Mouse (Mus musculus): Measurements from ENCODE around the gene Gm3435. TPM values are rescaled to one million over a fixed set of nuclear protein-coding genes. Genes with fewer than 3 reads are reported as not detected.
"Not testable (repeated sequence)": the region's sequence is repeated elsewhere in the genome, so short reads cannot be mapped to it uniquely, and the experiment has no call there.

The Gm3435 gene
- polyA plus RNA-seq, 1 experiment: 5.4 TPM

- not testable (repeated sequence) for H3K4me3 ChIP-seq (ENCODE audit: control insufficient read depth, low read depth, low read length); H3K27ac ChIP-seq (ENCODE audit: control insufficient read depth, insufficient read depth, low read depth, low read length); H3K27me3 ChIP-seq (ENCODE audit: control insufficient read depth, insufficient read depth, low read length); H3K36me3 ChIP-seq (ENCODE audit: control insufficient read depth, insufficient read depth, low read length); H3K4me1 ChIP-seq (ENCODE audit: control insufficient read depth, insufficient read depth, low read length)
These were observed 16.7 kb upstream of the Gm3435 start for GRCm38 (mm10) chr17:14993139-14993832.

GRCm38 (mm10) chr17:14994140-14994539 is 15.8 kb upstream of the Gm3435 start:
- not testable (repeated sequence) for H3K4me3 ChIP-seq (ENCODE audit: control insufficient read depth, low read depth, low read length); H3K27me3 ChIP-seq (ENCODE audit: control insufficient read depth, insufficient read depth, low read length)

DNA sequence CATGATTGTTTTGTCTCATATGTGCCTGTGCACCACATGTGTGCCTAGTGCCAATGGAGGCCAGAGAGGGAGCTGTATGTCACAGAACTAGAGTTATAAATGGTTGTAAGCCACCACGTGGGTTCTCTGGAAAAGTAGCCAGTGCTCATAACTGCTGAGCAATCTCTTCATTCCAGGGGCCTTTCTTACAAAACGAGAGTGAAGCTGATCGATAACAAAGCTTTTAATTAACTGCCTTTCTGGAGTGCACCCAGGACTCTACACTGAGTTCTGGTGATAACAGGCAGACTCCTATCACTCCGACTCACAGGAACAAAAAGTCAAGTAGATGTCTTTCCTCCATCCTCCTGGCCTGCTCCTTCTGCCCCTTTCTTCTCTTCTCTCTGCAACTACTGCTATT is 9.9 kb upstream of the Gm3435 start:
- H3K36me3 ChIP-seq (ENCODE audit: control insufficient read depth, insufficient read depth, low read length): not testable (repeated sequence)

More at GRCm38 (mm10) chr17:14994140-14994539, 15.8 kb upstream of the Gm3435 start:
- not testable (repeated sequence) for H3K27ac ChIP-seq (ENCODE audit: control insufficient read depth, insufficient read depth, low read depth, low read length); H3K4me1 ChIP-seq (ENCODE audit: control insufficient read depth, insufficient read depth, low read length); H3K36me3 ChIP-seq (ENCODE audit: control insufficient read depth, insufficient read depth, low read length)

DNA sequence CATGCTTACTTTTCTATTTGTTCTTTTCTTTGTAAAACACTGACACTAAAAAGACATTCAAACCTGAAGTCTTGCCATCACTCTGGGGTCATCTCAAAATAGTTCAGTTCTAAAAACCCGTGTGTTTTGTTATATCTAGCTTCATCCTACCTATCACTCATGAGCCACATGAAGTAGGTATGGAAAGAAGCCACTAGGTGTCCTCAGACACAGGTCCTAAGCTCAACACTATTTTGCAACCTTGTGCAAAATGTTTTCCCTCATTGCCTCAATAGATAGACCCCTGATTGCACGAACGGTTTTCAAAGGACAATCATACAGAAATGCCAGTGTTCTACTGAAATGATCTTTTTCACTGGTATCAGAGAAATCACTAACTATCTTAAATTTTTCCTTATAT is 888 bp upstream of the Gm3435 start:
- H3K36me3 ChIP-seq (ENCODE audit: control insufficient read depth, insufficient read depth, low read length); H3K4me3 ChIP-seq (ENCODE audit: control insufficient read depth, low read depth, low read length): not testable (repeated sequence)

More for the DNA sequence above, 9.9 kb upstream of the Gm3435 start:
- H3K27me3 ChIP-seq (ENCODE audit: control insufficient read depth, insufficient read depth, low read length); H3K4me1 ChIP-seq (ENCODE audit: control insufficient read depth, insufficient read depth, low read length); H3K4me3 ChIP-seq (ENCODE audit: control insufficient read depth, low read depth, low read length); H3K27ac ChIP-seq (ENCODE audit: control insufficient read depth, insufficient read depth, low read depth, low read length): not testable (repeated sequence)

DNA sequence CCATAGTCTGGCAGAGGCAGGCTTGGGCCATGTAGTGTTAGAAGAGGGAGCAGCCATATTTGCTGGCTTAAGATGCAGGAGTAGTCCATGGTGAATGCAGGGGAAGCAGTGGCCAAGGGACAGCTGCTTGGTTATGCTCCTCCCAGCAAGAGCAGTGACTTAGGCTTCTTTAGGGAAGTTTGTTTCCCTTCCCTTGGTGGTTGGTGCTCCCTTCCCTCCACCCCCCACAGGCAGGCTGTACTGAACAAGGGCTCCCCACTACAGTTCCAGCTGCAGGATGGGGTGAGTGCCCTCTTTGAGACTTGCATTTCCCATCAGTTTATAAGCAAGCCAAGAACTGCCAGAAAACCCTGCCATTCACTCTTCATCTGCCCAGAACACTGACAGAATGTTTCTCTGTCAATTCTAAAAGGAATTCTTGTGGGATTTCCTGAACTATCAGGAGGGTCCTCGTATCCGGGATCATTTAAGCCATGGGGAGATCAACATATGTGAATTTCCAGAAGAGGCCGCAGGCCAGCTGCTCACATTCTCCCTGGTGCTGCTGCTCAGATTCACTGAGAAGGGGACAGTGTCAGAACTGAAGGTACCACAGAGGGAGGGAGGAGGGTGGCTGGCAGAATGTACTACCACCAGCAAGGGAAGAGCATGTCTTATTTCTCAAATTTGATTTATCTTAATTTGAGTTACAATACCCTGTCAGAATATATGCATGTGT is 11.7 kb downstream of the Gm3435 start:
- H3K27me3 ChIP-seq (ENCODE audit: control insufficient read depth, insufficient read depth, low read length); H3K36me3 ChIP-seq (ENCODE audit: control insufficient read depth, insufficient read depth, low read length); H3K27ac ChIP-seq (ENCODE audit: control insufficient read depth, insufficient read depth, low read depth, low read length); H3K4me3 ChIP-seq (ENCODE audit: control insufficient read depth, low read depth, low read length); H3K4me1 ChIP-seq (ENCODE audit: control insufficient read depth, insufficient read depth, low read length): not testable (repeated sequence)

More for the DNA sequence above, 888 bp upstream of the Gm3435 start:
- H3K27ac ChIP-seq (ENCODE audit: control insufficient read depth, insufficient read depth, low read depth, low read length); H3K4me1 ChIP-seq (ENCODE audit: control insufficient read depth, insufficient read depth, low read length); H3K27me3 ChIP-seq (ENCODE audit: control insufficient read depth, insufficient read depth, low read length): not testable (repeated sequence)

DNA sequence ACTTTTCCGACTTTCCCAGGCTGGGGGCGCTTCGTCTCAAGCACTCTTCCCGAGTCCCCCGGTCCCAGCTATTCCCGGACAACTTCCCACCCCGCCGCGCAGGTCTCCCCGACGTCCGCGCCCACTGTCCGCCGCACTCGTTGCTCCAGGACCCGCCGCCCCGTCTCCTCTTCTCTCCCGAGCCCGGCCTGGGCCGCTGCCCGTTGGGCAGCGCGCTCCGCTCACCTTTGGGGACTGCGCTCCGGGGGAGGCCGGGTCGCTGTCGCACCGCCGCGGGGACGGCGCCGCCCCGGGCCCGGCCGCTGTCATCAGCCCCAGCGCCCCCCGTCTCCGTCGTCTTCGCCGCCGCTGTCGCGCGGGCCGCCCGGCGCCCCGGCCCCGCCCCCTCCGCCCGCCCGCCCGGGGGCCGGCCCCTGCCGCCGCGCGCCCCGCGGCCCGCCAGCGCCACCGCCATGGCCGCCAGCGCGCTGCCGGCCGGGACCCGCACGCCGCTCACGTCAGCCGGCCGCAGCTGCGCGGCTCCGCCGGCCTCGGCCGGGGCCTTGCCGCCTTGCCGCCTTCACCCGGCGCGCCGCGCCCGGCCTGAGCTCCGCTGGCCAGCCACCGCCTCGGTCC is 14.0 kb downstream of the Gm3435 start:
- not testable (repeated sequence) for H3K4me1 ChIP-seq (ENCODE audit: control insufficient read depth, insufficient read depth, low read length); H3K27me3 ChIP-seq (ENCODE audit: control insufficient read depth, insufficient read depth, low read length); H3K4me3 ChIP-seq (ENCODE audit: control insufficient read depth, low read depth, low read length); H3K36me3 ChIP-seq (ENCODE audit: control insufficient read depth, insufficient read depth, low read length); H3K27ac ChIP-seq (ENCODE audit: control insufficient read depth, insufficient read depth, low read depth, low read length)

DNA sequence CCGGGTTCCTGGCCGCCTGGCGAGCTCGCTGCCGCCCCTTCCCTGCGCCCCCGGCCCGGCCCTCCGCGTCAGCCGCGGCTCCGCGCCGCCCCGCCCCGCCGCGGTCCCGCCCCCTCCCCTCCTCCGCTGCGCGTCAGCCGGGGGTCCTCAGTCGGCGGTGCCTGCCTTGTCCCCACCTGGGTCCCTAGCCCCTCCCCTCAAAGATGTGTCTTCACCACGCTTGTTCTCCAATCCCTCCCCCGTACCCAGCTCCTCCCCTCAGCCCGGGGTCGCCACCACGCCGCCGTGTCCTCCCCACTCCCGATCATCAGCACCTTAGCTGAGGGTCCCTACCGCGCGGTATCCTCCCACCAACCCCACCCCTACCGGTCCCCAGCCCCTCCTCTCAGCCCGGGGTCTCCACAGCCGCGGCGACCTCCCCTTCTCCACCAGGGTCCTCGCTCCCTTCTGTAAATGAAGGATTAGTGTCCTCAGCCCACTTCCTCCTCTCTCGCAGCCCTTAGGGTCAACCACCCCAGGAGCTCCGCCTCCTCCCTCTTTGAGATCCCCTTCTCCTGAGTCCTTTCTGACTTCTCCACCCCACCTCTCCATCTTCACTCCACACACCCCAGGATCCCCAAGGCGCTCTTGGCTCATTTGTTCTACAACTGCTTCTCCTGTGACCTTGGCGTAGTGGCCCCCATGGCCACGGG is 14.7 kb downstream of the Gm3435 start:
- not testable (repeated sequence) for H3K36me3 ChIP-seq (ENCODE audit: control insufficient read depth, insufficient read depth, low read length); H3K27ac ChIP-seq (ENCODE audit: control insufficient read depth, insufficient read depth, low read depth, low read length); H3K4me3 ChIP-seq (ENCODE audit: control insufficient read depth, low read depth, low read length); H3K27me3 ChIP-seq (ENCODE audit: control insufficient read depth, insufficient read depth, low read length); H3K4me1 ChIP-seq (ENCODE audit: control insufficient read depth, insufficient read depth, low read length)

GRCm38 (mm10) chr17:15025513-15025912 is 15.5 kb downstream of the Gm3435 start:
- not testable (repeated sequence) for H3K27me3 ChIP-seq (ENCODE audit: control insufficient read depth, insufficient read depth, low read length); H3K36me3 ChIP-seq (ENCODE audit: control insufficient read depth, insufficient read depth, low read length); H3K4me3 ChIP-seq (ENCODE audit: control insufficient read depth, low read depth, low read length); H3K27ac ChIP-seq (ENCODE audit: control insufficient read depth, insufficient read depth, low read depth, low read length); H3K4me1 ChIP-seq (ENCODE audit: control insufficient read depth, insufficient read depth, low read length)

DNA sequence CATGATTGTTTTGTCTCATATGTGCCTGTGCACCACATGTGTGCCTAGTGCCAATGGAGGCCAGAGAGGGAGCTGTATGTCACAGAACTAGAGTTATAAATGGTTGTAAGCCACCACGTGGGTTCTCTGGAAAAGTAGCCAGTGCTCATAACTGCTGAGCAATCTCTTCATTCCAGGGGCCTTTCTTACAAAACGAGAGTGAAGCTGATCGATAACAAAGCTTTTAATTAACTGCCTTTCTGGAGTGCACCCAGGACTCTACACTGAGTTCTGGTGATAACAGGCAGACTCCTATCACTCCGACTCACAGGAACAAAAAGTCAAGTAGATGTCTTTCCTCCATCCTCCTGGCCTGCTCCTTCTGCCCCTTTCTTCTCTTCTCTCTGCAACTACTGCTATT is 21.4 kb downstream of the Gm3435 start:
- H3K4me3 ChIP-seq (ENCODE audit: control insufficient read depth, low read depth, low read length); H3K36me3 ChIP-seq (ENCODE audit: control insufficient read depth, insufficient read depth, low read length); H3K27me3 ChIP-seq (ENCODE audit: control insufficient read depth, insufficient read depth, low read length); H3K4me1 ChIP-seq (ENCODE audit: control insufficient read depth, insufficient read depth, low read length); H3K27ac ChIP-seq (ENCODE audit: control insufficient read depth, insufficient read depth, low read depth, low read length): not testable (repeated sequence)

GRCm38 (mm10) chr17:15040455-15040854 is 30.5 kb downstream of the Gm3435 start:
- H3K4me3 ChIP-seq (ENCODE audit: control insufficient read depth, low read depth, low read length); H3K27ac ChIP-seq (ENCODE audit: control insufficient read depth, insufficient read depth, low read depth, low read length); H3K4me1 ChIP-seq (ENCODE audit: control insufficient read depth, insufficient read depth, low read length); H3K27me3 ChIP-seq (ENCODE audit: control insufficient read depth, insufficient read depth, low read length); H3K36me3 ChIP-seq (ENCODE audit: control insufficient read depth, insufficient read depth, low read length): not testable (repeated sequence)

GRCm38 (mm10) chr17:15041175-15041729 is 31.3 kb downstream of the Gm3435 start, which contains the start of the genes Ermard, Tcte3 and Gm3448:
Gene Ermard, plus strand, starts transcription at chr17:15041208.
Gene Tcte3, minus strand, starts transcription at chr17:15041488.
Gene Gm3448, minus strand, starts transcription at chr17:15041537.
- not testable (repeated sequence) for H3K4me1 ChIP-seq (ENCODE audit: control insufficient read depth, insufficient read depth, low read length); H3K27me3 ChIP-seq (ENCODE audit: control insufficient read depth, insufficient read depth, low read length); H3K36me3 ChIP-seq (ENCODE audit: control insufficient read depth, insufficient read depth, low read length); H3K27ac ChIP-seq (ENCODE audit: control insufficient read depth, insufficient read depth, low read depth, low read length); H3K4me3 ChIP-seq (ENCODE audit: control insufficient read depth, low read depth, low read length)
